In the genomic region with DNA sequence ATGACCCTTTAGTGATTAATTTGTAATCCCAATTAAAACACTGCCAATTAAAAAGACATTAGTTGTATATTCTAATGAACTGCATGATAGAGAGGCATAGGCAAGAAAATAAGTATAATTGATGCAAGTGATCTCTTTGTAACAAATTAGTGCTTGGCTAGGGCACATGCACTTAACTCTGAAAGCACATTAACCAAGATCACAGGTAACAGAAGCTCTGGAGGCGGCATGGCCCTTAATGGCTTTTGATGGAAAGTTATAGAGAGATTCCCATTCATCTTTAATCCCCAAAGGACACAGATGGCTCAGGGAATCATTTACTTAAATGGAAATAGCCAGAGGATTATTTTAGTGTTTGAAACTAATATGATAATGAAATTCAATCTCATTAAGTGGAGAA, we compare ENCODE assay signal across 26 mouse cellular contexts.
A peak's percentile ranks its signal among the peaks of the same experiment; 100 is the strongest.
DNase-seq lines count a peak whose midpoint lies in the region; ATAC-seq and TF ChIP-seq lines count a peak whose summit lies in the region.
"Had no signal": no experiment of that assay in that cellular context is flagged by ENCODE, and none has a peak within 500 bp of the region (broad histone marks: within the 10 kb centered on the region; RNA-seq: fewer than 3 reads in every experiment).

No protein-coding gene starts in this region.

- H3K4me3 ChIP-seq in forebrain, embryonic 14.5 days (ENCODE audit: low read depth, low read length) = no peak overlapping the region
- H3K4me3 ChIP-seq in forebrain, embryonic 16.5 days (replicated peaks; ENCODE audit: low read length) = no peak overlapping the region
- no peak overlapping the region for H3K4me3 ChIP-seq in hindbrain, postnatal 0 days (ENCODE audit: low read length)
- no peak overlapping the region for H3K4me3 ChIP-seq in hindbrain, embryonic 14.5 days (replicated peaks; ENCODE audit: low read length)
- no peak overlapping the region for H3K4me3 ChIP-seq in neural tube, embryonic 13.5 days
- H3K4me3 ChIP-seq: embryonic facial prominence, embryonic 12.5 days; embryonic facial prominence, embryonic 15.5 days; forebrain, embryonic 15.5 days; heart, adult 2 months; heart, embryonic 10.5 days; heart, embryonic 13.5 days; hindbrain, embryonic 15.5 days had no signal

- H3K4me2 ChIP-seq in forebrain, embryonic 14.5 days (ENCODE audit: low read length) = no peak overlapping the region
- H3K4me2 ChIP-seq in forebrain, embryonic 16.5 days (ENCODE audit: low read length) = no peak overlapping the region
- no peak overlapping the region for H3K4me2 ChIP-seq in hindbrain, postnatal 0 days (ENCODE audit: low read depth, low read length)
- no peak overlapping the region for H3K4me2 ChIP-seq in hindbrain, embryonic 14.5 days (replicated peaks)
- H3K4me2 ChIP-seq in neural tube, embryonic 13.5 days = no peak overlapping the region
- H3K4me2 ChIP-seq: embryonic facial prominence, embryonic 12.5 days; embryonic facial prominence, embryonic 15.5 days; forebrain, embryonic 15.5 days; heart, embryonic 13.5 days; hindbrain, embryonic 15.5 days had no signal

- H3K27me3 ChIP-seq in forebrain, embryonic 14.5 days (replicated peaks; ENCODE audit: control insufficient read depth, insufficient read depth, low read length) = no peaks in the 10 kb centered on the region
- H3K27me3 ChIP-seq in forebrain, embryonic 16.5 days (replicated peaks; ENCODE audit: control insufficient read depth, insufficient read depth, low read length) = no peaks in the 10 kb centered on the region
- no peaks in the 10 kb centered on the region for H3K27me3 ChIP-seq in hindbrain, postnatal 0 days (ENCODE audit: insufficient read depth, low read length)
- no peaks in the 10 kb centered on the region for H3K27me3 ChIP-seq in hindbrain, embryonic 14.5 days (ENCODE audit: control insufficient read depth, insufficient read depth, low read length)
- H3K27me3 ChIP-seq in neural tube, embryonic 13.5 days = no peaks in the 10 kb centered on the region
- H3K27me3 ChIP-seq: embryonic facial prominence, embryonic 12.5 days; embryonic facial prominence, embryonic 15.5 days; forebrain, embryonic 15.5 days; heart, embryonic 13.5 days; hindbrain, embryonic 15.5 days; Patski had no signal

- no peaks in the 10 kb centered on the region for H3K4me1 ChIP-seq in forebrain, embryonic 14.5 days (ENCODE audit: control insufficient read depth, insufficient read depth, low read length)
- no peaks in the 10 kb centered on the region for H3K4me1 ChIP-seq in forebrain, embryonic 16.5 days (replicated peaks; ENCODE audit: control insufficient read depth, insufficient read depth, low read length)
- H3K4me1 ChIP-seq in hindbrain, postnatal 0 days (ENCODE audit: insufficient read depth, low read length) = no peaks in the 10 kb centered on the region
- H3K4me1 ChIP-seq in hindbrain, embryonic 14.5 days (replicated peaks; ENCODE audit: control insufficient read depth, insufficient read depth, low read length) = no peaks in the 10 kb centered on the region
- H3K4me1 ChIP-seq in neural tube, embryonic 13.5 days (replicated peaks) = no peaks in the 10 kb centered on the region
- H3K4me1 ChIP-seq: embryonic facial prominence, embryonic 12.5 days; forebrain, embryonic 15.5 days; heart, embryonic 13.5 days; hindbrain, embryonic 15.5 days had no signal

- 33% methylated on average over 1 of the region's 1 CpGs for WGBS in forebrain, embryonic 14.5 days
- WGBS in forebrain, embryonic 16.5 days = 31% methylated on average over 1 of the region's 1 CpGs
- 74% methylated on average over 1 of the region's 1 CpGs for WGBS in hindbrain, postnatal 0 days
- 64% methylated on average over 1 of the region's 1 CpGs for WGBS in hindbrain, embryonic 14.5 days
- 30% methylated on average over 1 of the region's 1 CpGs for WGBS in neural tube, embryonic 13.5 days

- peak; percentile 16 for DNase-seq in forebrain, embryonic 14.5 days (ENCODE audit: low spot score)
- DNase-seq in hindbrain, postnatal 0 days (ENCODE audit: low spot score) = peak; percentile 6
- no peak for DNase-seq in hindbrain, embryonic 14.5 days (ENCODE audit: low spot score)
- no peak for DNase-seq in neural tube, embryonic 10.5 days (ENCODE audit: extremely low spot score, low spot score)
- no peak for DNase-seq in Muller cell, postnatal 12 days (ENCODE audit: inconsistent ontology term)
- DNase-seq: adrenal gland, postnatal 10 days; adrenal gland, postnatal 36 days; cerebellum, adult 11 months; cerebellum, adult 2 months; cerebellum, adult 9-11 months; cerebellum, postnatal 25 days; gastrocnemius, postnatal 10 days; gastrocnemius, postnatal 36 days; heart, adult 2 months; heart, postnatal 14 days; heart, postnatal 4 days had no signal

- H3K27ac ChIP-seq in forebrain, embryonic 14.5 days (ENCODE audit: low read depth, low read length) = no peak overlapping the region
- H3K27ac ChIP-seq in forebrain, embryonic 16.5 days (ENCODE audit: low read length) = no peak overlapping the region
- H3K27ac ChIP-seq in hindbrain, postnatal 0 days = no peak overlapping the region
- no peak overlapping the region for H3K27ac ChIP-seq in hindbrain, embryonic 14.5 days
- H3K27ac ChIP-seq in neural tube, embryonic 13.5 days (replicated peaks) = no peak overlapping the region
- H3K27ac ChIP-seq: embryonic facial prominence, embryonic 12.5 days; embryonic facial prominence, embryonic 15.5 days; forebrain, embryonic 15.5 days; heart, adult 2 months; heart, embryonic 10.5 days; heart, embryonic 13.5 days; hindbrain, embryonic 15.5 days had no signal

- no peaks in the 10 kb centered on the region for H3K9me3 ChIP-seq in forebrain, embryonic 14.5 days (replicated peaks; ENCODE audit: control insufficient read depth, low read length)
- no peaks in the 10 kb centered on the region for H3K9me3 ChIP-seq in forebrain, embryonic 16.5 days (ENCODE audit: control insufficient read depth, low read length)
- H3K9me3 ChIP-seq in hindbrain, postnatal 0 days (ENCODE audit: low read length) = no peaks in the 10 kb centered on the region
- H3K9me3 ChIP-seq in hindbrain, embryonic 14.5 days (ENCODE audit: control insufficient read depth, low read length) = no peaks in the 10 kb centered on the region
- no peaks in the 10 kb centered on the region for H3K9me3 ChIP-seq in neural tube, embryonic 13.5 days
- H3K9me3 ChIP-seq: embryonic facial prominence, embryonic 12.5 days; embryonic facial prominence, embryonic 15.5 days; forebrain, embryonic 15.5 days; heart, embryonic 10.5 days; heart, embryonic 13.5 days; hindbrain, embryonic 15.5 days had no signal

- H3K9ac ChIP-seq in forebrain, embryonic 14.5 days (ENCODE audit: low read length) = no peak overlapping the region
- no peak overlapping the region for H3K9ac ChIP-seq in forebrain, embryonic 16.5 days (replicated peaks; ENCODE audit: low read depth, low read length)
- H3K9ac ChIP-seq in hindbrain, postnatal 0 days (replicated peaks; ENCODE audit: low read length) = no peak overlapping the region
- no peak overlapping the region for H3K9ac ChIP-seq in hindbrain, embryonic 14.5 days
- H3K9ac ChIP-seq in neural tube, embryonic 13.5 days = no peak overlapping the region
- H3K9ac ChIP-seq: embryonic facial prominence, embryonic 12.5 days; embryonic facial prominence, embryonic 15.5 days; forebrain, embryonic 15.5 days; heart, embryonic 13.5 days; hindbrain, embryonic 15.5 days had no signal

- TF ChIP-seq CTCF in hindbrain, postnatal 0 days (IDR thresholded peaks at IDR 0.05; ENCODE audit: low read depth) = no peak

- H3K36me3 ChIP-seq in forebrain, embryonic 14.5 days (ENCODE audit: control insufficient read depth, insufficient read depth, low read length) = no peaks in the 10 kb centered on the region
- no peaks in the 10 kb centered on the region for H3K36me3 ChIP-seq in forebrain, embryonic 16.5 days (ENCODE audit: control insufficient read depth, insufficient read depth)
- no peaks in the 10 kb centered on the region for H3K36me3 ChIP-seq in hindbrain, postnatal 0 days (ENCODE audit: insufficient read depth, low read length)
- H3K36me3 ChIP-seq in hindbrain, embryonic 14.5 days (replicated peaks; ENCODE audit: control insufficient read depth, insufficient read depth) = no peaks in the 10 kb centered on the region
- no peaks in the 10 kb centered on the region for H3K36me3 ChIP-seq in neural tube, embryonic 13.5 days
- H3K36me3 ChIP-seq: embryonic facial prominence, embryonic 12.5 days; embryonic facial prominence, embryonic 15.5 days; forebrain, embryonic 15.5 days; heart, embryonic 10.5 days; heart, embryonic 13.5 days; hindbrain, embryonic 15.5 days had no signal

- no peak; the same call in 1 of the 2 replicates for ATAC-seq in forebrain, embryonic 14.5 days
- no peak for ATAC-seq in forebrain, embryonic 16.5 days
- ATAC-seq in hindbrain, postnatal 0 days = no peak
- no peak for ATAC-seq in hindbrain, embryonic 14.5 days (ENCODE audit: low FRiP score)
- ATAC-seq in neural tube, embryonic 13.5 days (ENCODE audit: low read depth) = peak; percentile 50; the same call in 1 of the 2 replicates
- ATAC-seq: forebrain, embryonic 15.5 days; inflammation-experienced regulatory T-cells, adult 6 months; Patski had no signal

Comparison
In these comparisons a context has a peak if more than half of its experiments do, and no peak if none do; other contexts are left out.
1. DNase-seq: peak in forebrain, embryonic 14.5 days (single experiment) and hindbrain, postnatal 0 days (single experiment); none in hindbrain, embryonic 14.5 days (single experiment), neural tube, embryonic 10.5 days (single experiment) and Muller cell, postnatal 12 days (single experiment).